20 mouse cellular contexts compared by ENCODE assay signal in genomic region chr8:8876879-8877278, GRCm38 (mm10).
DNase-seq lines count a peak whose midpoint lies in the region; ATAC-seq lines count a peak whose summit lies in the region.
"Had no signal": no experiment of that assay in that cellular context is flagged by ENCODE, and none has a peak within 500 bp of the region (broad histone marks: within the 10 kb centered on the region; RNA-seq: fewer than 3 reads in every experiment).

No protein-coding gene starts in this region.

- H3K9me3 ChIP-seq in forebrain, embryonic 12.5 days = no peaks in the 10 kb centered on the region
- H3K9me3 ChIP-seq in forebrain, embryonic 16.5 days (ENCODE audit: control insufficient read depth, low read length) = no peaks in the 10 kb centered on the region
- no peaks in the 10 kb centered on the region for H3K9me3 ChIP-seq in kidney, embryonic 14.5 days (ENCODE audit: control insufficient read depth, low read length)
- H3K9me3 ChIP-seq in limb, embryonic 15.5 days = no peaks in the 10 kb centered on the region
- no peaks in the 10 kb centered on the region for H3K9me3 ChIP-seq in midbrain, embryonic 16.5 days (replicated peaks; ENCODE audit: control insufficient read depth, low read length, poor library complexity, severe bottlenecking)
- H3K9me3 ChIP-seq: heart, embryonic 12.5 days; intestine, embryonic 15.5 days; kidney, embryonic 15.5 days; liver, embryonic 13.5 days had no signal

- no peak overlapping the region for H3K27ac ChIP-seq in forebrain, embryonic 12.5 days
- H3K27ac ChIP-seq in forebrain, embryonic 16.5 days (ENCODE audit: low read length) = no peak overlapping the region
- H3K27ac ChIP-seq in kidney, embryonic 14.5 days (ENCODE audit: low read depth, low read length) = no peak overlapping the region
- H3K27ac ChIP-seq in limb, embryonic 15.5 days = peak overlapping the region; percentile 2; the same call in 1 of the 2 replicates
- no peak overlapping the region for H3K27ac ChIP-seq in midbrain, embryonic 16.5 days (ENCODE audit: low read length)
- H3K27ac ChIP-seq: gastrocnemius, adult 2 months; intestine, embryonic 15.5 days; kidney, embryonic 15.5 days; liver, embryonic 13.5 days had no signal

- H3K9ac ChIP-seq in forebrain, embryonic 12.5 days = no peak overlapping the region
- no peak overlapping the region for H3K9ac ChIP-seq in forebrain, embryonic 16.5 days (replicated peaks; ENCODE audit: low read depth, low read length)
- no peak overlapping the region for H3K9ac ChIP-seq in kidney, embryonic 14.5 days (ENCODE audit: low read depth, low read length)
- no peak overlapping the region for H3K9ac ChIP-seq in limb, embryonic 15.5 days
- no peak overlapping the region for H3K9ac ChIP-seq in midbrain, embryonic 16.5 days (ENCODE audit: low read depth, low read length)
- H3K9ac ChIP-seq: heart, embryonic 12.5 days; intestine, embryonic 15.5 days; kidney, embryonic 15.5 days; liver, embryonic 13.5 days; lung, embryonic 14.5 days had no signal

- no peak overlapping the region for H3K4me2 ChIP-seq in forebrain, embryonic 12.5 days
- no peak overlapping the region for H3K4me2 ChIP-seq in forebrain, embryonic 16.5 days (ENCODE audit: low read length)
- no peak overlapping the region for H3K4me2 ChIP-seq in kidney, embryonic 14.5 days (replicated peaks; ENCODE audit: low read depth, low read length)
- no peak overlapping the region for H3K4me2 ChIP-seq in limb, embryonic 15.5 days
- no peak overlapping the region for H3K4me2 ChIP-seq in midbrain, embryonic 16.5 days (ENCODE audit: low read length)
- H3K4me2 ChIP-seq: heart, embryonic 12.5 days; intestine, embryonic 15.5 days; kidney, embryonic 15.5 days; liver, embryonic 13.5 days; lung, embryonic 14.5 days had no signal

- H3K4me1 ChIP-seq in forebrain, embryonic 12.5 days = peaks cover 13% of the 10 kb centered on the region; the same call in 1 of the 2 replicates
- H3K4me1 ChIP-seq in forebrain, embryonic 16.5 days (replicated peaks; ENCODE audit: control insufficient read depth, insufficient read depth, low read length) = no peaks in the 10 kb centered on the region
- no peaks in the 10 kb centered on the region for H3K4me1 ChIP-seq in kidney, embryonic 14.5 days (ENCODE audit: control insufficient read depth, insufficient read depth, low read length)
- H3K4me1 ChIP-seq in limb, embryonic 15.5 days = 0 out of 2 replicates have a peak, but pooled peaks cover 4% of the 10 kb centered on the region
- H3K4me1 ChIP-seq in midbrain, embryonic 16.5 days (ENCODE audit: control insufficient read depth, insufficient read depth, low read length) = peaks cover 3% of the 10 kb centered on the region; the same call in 1 of the 2 replicates
- H3K4me1 ChIP-seq: heart, embryonic 12.5 days; intestine, embryonic 15.5 days; liver, embryonic 13.5 days had no signal

- H3K36me3 ChIP-seq in forebrain, embryonic 12.5 days (replicated peaks) = no peaks in the 10 kb centered on the region
- no peaks in the 10 kb centered on the region for H3K36me3 ChIP-seq in forebrain, embryonic 16.5 days (ENCODE audit: control insufficient read depth, insufficient read depth)
- no peaks in the 10 kb centered on the region for H3K36me3 ChIP-seq in kidney, embryonic 14.5 days (ENCODE audit: control insufficient read depth, insufficient read depth, low read length)
- H3K36me3 ChIP-seq in limb, embryonic 15.5 days = no peaks in the 10 kb centered on the region
- H3K36me3 ChIP-seq in midbrain, embryonic 16.5 days (ENCODE audit: control insufficient read depth, insufficient read depth, low read length) = no peaks in the 10 kb centered on the region
- H3K36me3 ChIP-seq: heart, embryonic 12.5 days; intestine, embryonic 15.5 days; kidney, embryonic 15.5 days; liver, embryonic 13.5 days had no signal

- H3K27me3 ChIP-seq in forebrain, embryonic 12.5 days = peaks cover 37% of the 10 kb centered on the region
- H3K27me3 ChIP-seq in forebrain, embryonic 16.5 days (replicated peaks; ENCODE audit: control insufficient read depth, insufficient read depth, low read length) = no peaks in the 10 kb centered on the region; the same call in 1 of the 2 replicates
- no peaks in the 10 kb centered on the region for H3K27me3 ChIP-seq in kidney, embryonic 14.5 days (ENCODE audit: control insufficient read depth, insufficient read depth, low read length)
- H3K27me3 ChIP-seq in limb, embryonic 15.5 days = no peaks in the 10 kb centered on the region
- peaks cover 22% of the 10 kb centered on the region for H3K27me3 ChIP-seq in midbrain, embryonic 16.5 days (ENCODE audit: control insufficient read depth, insufficient read depth, low read depth, low read length)
- H3K27me3 ChIP-seq: CH12.LX; heart, embryonic 12.5 days; intestine, embryonic 15.5 days; kidney, embryonic 15.5 days; liver, embryonic 13.5 days had no signal

- DNase-seq in kidney, adult 8-10 months = no peak
- no peak for DNase-seq in thymus, postnatal 10 days (ENCODE audit: low spot score in 2 of 2)
- DNase-seq: adrenal gland, postnatal 25 days; cerebellum, adult 11 months; cerebellum, postnatal 25 days; gastrocnemius, adult 2 months; heart, postnatal 36 days; kidney, postnatal 4 days; liver, embryonic 13.5 days; lung, embryonic 14.5 days; lung, postnatal 36 days had no signal

- 23% methylated on average over 9 of the region's 9 CpGs for WGBS in forebrain, embryonic 12.5 days
- 29% methylated on average over 9 of the region's 9 CpGs for WGBS in forebrain, embryonic 16.5 days
- WGBS in kidney, embryonic 14.5 days = 46% methylated on average over 9 of the region's 9 CpGs
- 53% methylated on average over 9 of the region's 9 CpGs for WGBS in limb, embryonic 15.5 days
- WGBS in midbrain, embryonic 16.5 days = 23% methylated on average over 9 of the region's 9 CpGs

- ATAC-seq in forebrain, embryonic 12.5 days (ENCODE audit: low FRiP score) = 0 out of 2 replicates have a peak, but pooled peaks have one; percentile 44
- ATAC-seq in forebrain, embryonic 16.5 days = no peak
- peak; percentile 46; the same call in 1 of the 2 replicates for ATAC-seq in kidney, embryonic 14.5 days (ENCODE audit: low FRiP score, low TSS enrichment)
- no peak for ATAC-seq in limb, embryonic 15.5 days (ENCODE audit: insufficient number of reproducible peaks, low FRiP score, low TSS enrichment, low read depth)
- 0 out of 2 replicates have a peak, but pooled peaks have one; percentile 9 for ATAC-seq in midbrain, embryonic 16.5 days
- ATAC-seq: intestine, embryonic 15.5 days had no signal

- no peak overlapping the region for H3K4me3 ChIP-seq in forebrain, embryonic 12.5 days (replicated peaks)
- H3K4me3 ChIP-seq in forebrain, embryonic 16.5 days (replicated peaks; ENCODE audit: low read length) = no peak overlapping the region
- no peak overlapping the region for H3K4me3 ChIP-seq in kidney, embryonic 14.5 days (ENCODE audit: low read length)
- no peak overlapping the region for H3K4me3 ChIP-seq in limb, embryonic 15.5 days
- H3K4me3 ChIP-seq in midbrain, embryonic 16.5 days (ENCODE audit: low read depth, low read length) = no peak overlapping the region
- H3K4me3 ChIP-seq: gastrocnemius, adult 2 months; heart, embryonic 12.5 days; intestine, embryonic 15.5 days; kidney, embryonic 15.5 days; liver, embryonic 13.5 days had no signal

Comparison
In these comparisons a context has a peak if more than half of its experiments do, and no peak if none do; other contexts are left out.
1. ATAC-seq: peak in forebrain, embryonic 12.5 days (single experiment), kidney, embryonic 14.5 days (single experiment) and midbrain, embryonic 16.5 days (single experiment); none in forebrain, embryonic 16.5 days (single experiment) and limb, embryonic 15.5 days (single experiment).